Mouse (Mus musculus) lung, adult 2 months (tissue): ENCODE measurements around the gene Apba3. TPM values are rescaled to one million over a fixed set of nuclear protein-coding genes. Genes with fewer than 3 reads are reported as not detected.
A peak's percentile ranks its signal among the peaks of the same experiment; 100 is the strongest.

Experiments
- DNase-seq: peaks from one replicate; pipeline ENCODE4 v3.0.0; 2022
- H3K4me1 ChIP-seq: fragments of 200-500 bp; 2 replicates; pipeline ENCODE4 v1.6.1; 2011; ENCODE audit warnings: low read length; ENCODE audit not compliant: control insufficient read depth, insufficient read depth
- H3K4me3 ChIP-seq: fragments of 200-500 bp; replicated peaks from 2 replicates; pipeline ENCODE3; 2011; ENCODE audit warnings: low read depth, mild to moderate bottlenecking, control low read depth, low read length; ENCODE audit errors: extremely low read depth
- CTCF ChIP-seq: fragments of 200-500 bp; IDR thresholded peaks from 2 replicates; pipeline ENCODE4 v1.5.1; 2011; ENCODE audit warnings: mild to moderate bottlenecking, low read length, control low read depth; ENCODE audit not compliant: insufficient read depth
- POLR2A ChIP-seq: fragments of 200-500 bp; IDR thresholded peaks from 2 replicates; pipeline ENCODE4 v1.6.1; 2011; ENCODE audit warnings: low read depth, mild to moderate bottlenecking, control low read depth, low read length, borderline replicate concordance; ENCODE audit errors: extremely low read depth
- WGBS: fragments of 180-500 bp; shearing (Covaris S2); methylation state at CpG from one replicate; pipeline ENCODE4 v1.1.7; 2018; 5-methylcytosine and 5-hydroxymethylcytosine counted together
- polyA plus RNA-seq: library from polyadenylated mRNA; depleted of rRNA; stranded (reverse); fragments of >200 nt; gene quantifications from 2 replicates; pipeline ENCODE4 v1.2.3, GENCODE M21; 2012

Gene Apba3
- polyA plus RNA-seq, 1 experiment: 86.4 TPM

DNA sequence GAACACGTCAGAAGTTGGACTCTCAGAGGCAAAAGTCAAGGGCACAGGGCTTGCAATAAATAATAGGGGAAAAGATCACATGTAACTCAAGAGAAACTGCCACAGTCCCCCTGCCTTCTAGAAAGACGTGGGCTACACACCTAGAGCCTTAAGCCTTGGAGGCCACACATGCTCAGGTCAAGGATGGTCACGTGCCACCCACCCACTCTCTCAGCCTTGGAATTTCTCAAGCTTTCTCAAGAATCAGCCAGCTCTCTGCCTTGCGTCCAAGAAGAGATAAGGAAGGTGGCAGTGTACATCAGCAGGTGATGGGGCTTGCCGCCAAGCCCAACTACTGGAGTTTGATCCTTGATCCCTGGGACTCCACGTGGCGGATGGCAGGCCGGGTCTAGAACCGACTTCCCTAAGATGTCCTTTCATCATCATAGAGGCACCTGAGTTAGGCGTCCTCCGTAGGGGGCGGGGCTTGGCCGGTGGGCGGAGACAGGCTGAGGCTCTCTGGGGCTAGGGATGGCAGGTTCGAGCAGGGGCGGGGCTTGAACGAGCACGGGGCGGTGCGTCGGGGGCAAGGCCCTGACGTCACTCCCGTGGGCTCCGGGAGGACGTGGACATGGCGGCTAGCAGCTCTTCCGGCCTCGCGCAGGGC, 34.1 kb upstream of the Apba3 start, which contains the start of gene Zfr2:
Zfr2 (plus strand) TSS at position 576 of the 646 bp plus-strand sequence.
- TF ChIP-seq CTCF (no peak), POLR2A (peak; percentile 83; the same call in 1 of the 2 replicates)
- DNase-seq: peak; percentile 89
- 7% methylated on average over 27 of the region's 29 CpGs for WGBS
- H3K4me3 ChIP-seq: peak within 1 kb of the TSS; percentile 66
- H3K4me1 ChIP-seq: 0 out of 2 replicates have a peak, but pooled peaks cover 2% of the 10 kb centered on the region

GRCm38 (mm10) chr10:81233226-81233585, 33.6 kb upstream of the Apba3 start:
- WGBS: 1% methylated on average over 27 of the region's 28 CpGs
- TF ChIP-seq POLR2A: no peak

DNA sequence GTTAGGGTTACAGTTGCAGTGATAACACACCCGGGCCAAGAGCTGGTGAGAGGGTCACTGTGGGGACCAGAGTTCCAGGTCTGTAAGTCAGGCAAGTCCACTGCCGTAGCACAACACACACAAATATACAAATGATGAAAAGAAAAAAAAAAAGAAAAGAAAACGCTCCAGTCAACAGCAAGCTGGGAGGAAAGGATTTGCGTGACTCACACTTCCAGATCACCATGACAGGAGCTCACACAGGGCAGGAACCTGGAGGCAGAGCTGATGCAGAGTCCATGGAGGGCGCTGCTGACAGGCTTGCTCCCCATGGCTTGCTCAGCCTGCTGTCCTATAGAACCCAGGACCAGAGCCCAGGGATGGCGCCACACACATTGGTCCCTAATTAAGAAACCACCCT, 32.6 kb upstream of the Apba3 start:
- TF ChIP-seq CTCF: no peak
- no peak for TF ChIP-seq POLR2A
- WGBS: 79% methylated on average over 6 of the region's 6 CpGs
- Histone ChIP-seq H3K4me1 (0 out of 2 replicates have a peak, but pooled peaks cover 2% of the 10 kb centered on the region), H3K4me3 (no peak overlapping the region)
- no peak for DNase-seq

More at GRCm38 (mm10) chr10:81233226-81233585, 33.6 kb upstream of the Apba3 start:
- DNase-seq: no peak
- Histone ChIP-seq H3K4me1 (0 out of 2 replicates have a peak, but pooled peaks cover 2% of the 10 kb centered on the region), H3K4me3 (peak overlapping the region; percentile 66)

- no peak for TF ChIP-seq POLR2A
- no peak for TF ChIP-seq CTCF
- WGBS: 88% methylated on average over 12 of the region's 12 CpGs
- Histone ChIP-seq H3K4me3 (no peak overlapping the region), H3K4me1 (0 out of 2 replicates have a peak, but pooled peaks cover 2% of the 10 kb centered on the region)
- DNase-seq: no peak
Observed at GRCm38 (mm10) chr10:81236471-81237268, 30.1 kb upstream of the Apba3 start.

DNA sequence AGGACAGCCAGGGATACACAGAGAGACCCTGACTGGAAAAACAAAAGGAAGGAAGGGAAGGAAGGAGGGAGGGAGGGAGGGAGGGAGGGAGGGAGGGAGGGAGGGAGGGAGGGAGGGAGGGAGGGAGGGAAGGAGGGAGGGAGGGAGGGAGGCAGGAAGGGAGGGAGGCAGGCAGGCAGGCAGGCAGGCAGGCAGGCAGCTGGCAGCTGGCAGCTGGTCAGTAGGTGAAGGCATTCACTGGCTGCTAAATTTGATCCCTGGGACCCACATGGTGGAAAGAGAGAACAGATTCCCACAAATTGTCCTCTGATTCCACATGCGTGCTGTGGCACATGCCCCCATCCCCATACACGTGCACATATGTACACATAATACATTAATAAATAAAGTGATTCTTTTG, 28.1 kb upstream of the Apba3 start:
- Histone ChIP-seq H3K4me3 (no peak overlapping the region), H3K4me1 (no peaks in the 10 kb centered on the region)
- no peak for DNase-seq
- WGBS: 75% methylated on average over 2 of the region's 2 CpGs
- TF ChIP-seq CTCF (no peak), POLR2A (no peak)

DNA sequence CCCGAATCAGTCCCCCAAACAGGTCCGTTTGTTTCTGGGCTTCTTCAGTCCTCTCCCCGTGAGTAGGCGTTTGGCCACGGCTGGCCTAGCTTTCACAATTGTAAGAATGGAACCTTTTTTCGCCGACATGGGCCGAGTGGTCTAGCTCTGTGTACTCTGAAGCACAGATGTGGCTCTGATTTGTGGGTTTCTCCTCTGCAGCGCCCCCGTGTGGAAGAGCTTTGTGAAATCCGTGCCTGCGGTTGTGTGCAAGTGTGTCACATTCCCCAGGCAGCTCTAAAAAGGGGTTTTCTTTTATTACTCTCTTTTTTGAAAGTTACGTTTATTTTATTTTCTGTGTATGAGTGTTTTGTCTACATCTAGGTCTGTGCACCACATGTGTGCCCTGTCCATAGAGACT, 25.9 kb upstream of the Apba3 start:
- DNase-seq: peak; percentile 57
- Histone ChIP-seq H3K4me3 (no peak overlapping the region), H3K4me1 (peaks cover 3% of the 10 kb centered on the region; the same call in 1 of the 2 replicates)
- 25% methylated on average over 13 of the region's 13 CpGs for WGBS
- no peak for TF ChIP-seq POLR2A
- TF ChIP-seq CTCF: peak; percentile 65

DNA sequence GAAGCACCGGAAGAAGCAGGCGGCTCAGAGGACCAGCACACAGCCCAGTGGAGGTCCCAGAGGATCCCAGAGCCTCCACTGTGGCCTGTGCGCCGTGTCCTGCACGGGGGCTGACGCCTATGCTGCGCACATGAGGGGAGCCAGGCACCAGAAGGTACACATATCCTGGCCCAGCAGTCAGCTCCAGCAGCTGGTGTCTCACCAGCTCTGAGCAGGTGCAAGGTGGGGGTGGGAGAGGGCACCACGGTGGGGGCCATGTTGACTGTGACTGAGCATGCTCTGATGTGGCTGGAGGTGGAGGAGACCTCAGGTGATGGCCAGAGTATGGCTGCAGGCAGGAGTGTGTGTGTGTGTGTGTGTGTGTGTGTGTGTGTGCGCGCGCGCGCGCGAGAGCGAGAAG, 24.7 kb upstream of the Apba3 start:
- 88% methylated on average over 16 of the region's 16 CpGs for WGBS
- Histone ChIP-seq H3K4me1 (peaks cover 3% of the 10 kb centered on the region; the same call in 1 of the 2 replicates), H3K4me3 (no peak overlapping the region)
- TF ChIP-seq POLR2A (no peak), CTCF (no peak)
- no peak for DNase-seq

DNA sequence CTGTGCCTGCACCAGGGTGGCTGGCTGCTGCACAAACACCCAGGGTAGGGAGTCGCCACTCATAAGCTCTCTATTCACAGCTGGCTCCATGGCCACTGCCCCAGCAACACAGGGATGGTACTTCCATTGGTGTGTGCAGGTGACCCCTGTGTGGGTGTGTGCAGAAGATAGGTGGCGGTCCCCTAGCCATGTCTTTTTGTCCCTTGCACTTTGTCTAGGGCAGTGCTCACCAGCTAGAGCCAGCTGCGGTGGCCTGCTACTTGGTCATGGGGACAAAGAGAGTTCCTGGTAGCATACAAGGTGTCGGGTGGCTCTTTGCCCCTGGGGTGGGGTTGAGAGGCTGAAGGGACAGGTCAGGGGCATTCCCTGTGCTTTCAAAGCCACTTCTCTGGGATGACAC, 22.6 kb upstream of the Apba3 start:
- Histone ChIP-seq H3K4me1 (peaks cover 3% of the 10 kb centered on the region; the same call in 1 of the 2 replicates), H3K4me3 (no peak overlapping the region)
- 75% methylated on average over 4 of the region's 4 CpGs for WGBS
- no peak for DNase-seq
- TF ChIP-seq CTCF: no peak
- TF ChIP-seq POLR2A: no peak

- no peak overlapping the region for H3K4me3 ChIP-seq
- peaks cover 3% of the 10 kb centered on the region; the same call in 1 of the 2 replicates for H3K4me1 ChIP-seq
- 9% methylated on average over 17 of the region's 17 CpGs for WGBS
- no peak for TF ChIP-seq POLR2A
- peak; percentile 71 for TF ChIP-seq CTCF
- peak; percentile 85 for DNase-seq
Observed at GRCm38 (mm10) chr10:81244595-81244994, 22.2 kb upstream of the Apba3 start.

- WGBS: 86% methylated on average over 6 of the region's 6 CpGs
- DNase-seq: no peak
Observed at GRCm38 (mm10) chr10:81245166-81245565, 21.6 kb upstream of the Apba3 start.

More at GRCm38 (mm10) chr10:81245166-81245565, 21.6 kb upstream of the Apba3 start:
- no peak for TF ChIP-seq CTCF
- no peak for TF ChIP-seq POLR2A
- H3K4me3 ChIP-seq: no peak overlapping the region
- peaks cover 3% of the 10 kb centered on the region; the same call in 1 of the 2 replicates for H3K4me1 ChIP-seq
